Mouse (Mus musculus) E14TG2a.4 (cell line): ENCODE data around the gene A030014E15Rik.

ENCODE experiments used
- CTCF ChIP-seq: conservative IDR thresholded peaks from 2 replicates; pipeline ENCODE4 v1.5.1; 2014; ENCODE audit warnings: low read length
- NANOG ChIP-seq: IDR thresholded peaks from 2 replicates; pipeline ENCODE4 v1.6.1; 2014; ENCODE audit warnings: borderline replicate concordance, low read length, mixed read lengths
- POU5F1 ChIP-seq: IDR thresholded peaks from 2 replicates; pipeline ENCODE4 v1.6.1; 2014; ENCODE audit warnings: low read length, borderline replicate concordance

GRCm38 (mm10) chr1:82973901-82974300, 49.2 kb downstream of the A030014E15Rik start:
- no peak for TF ChIP-seq CTCF
- TF ChIP-seq NANOG, result no peak
- TF ChIP-seq POU5F1, result no peak
